Mouse (Mus musculus) hindbrain, embryonic 15.5 days (tissue): ENCODE measurements around the gene Gm28635. TPM values are rescaled to one million over a fixed set of nuclear protein-coding genes. Genes with fewer than 3 reads are reported as not detected.

ENCODE experiments used
- ATAC-seq: fragments of 200-750 bp; cut with Nextera tagmentation; 2 replicates; pipeline ENCODE4 v1.8.0; 2017; ENCODE audit warnings: low read depth, moderate number of reproducible peaks, moderate TSS enrichment; ENCODE audit not compliant: low FRiP score
- H3K27ac ChIP-seq: fragments of 300-500 bp; sonication (generic); replicated peaks from 2 replicates; pipeline ENCODE4 v1.5.1; 2015; ENCODE audit warnings: mild to moderate bottlenecking, inconsistent platforms
- H3K27me3 ChIP-seq: fragments of 300-500 bp; sonication (generic); 2 replicates; pipeline ENCODE4 v1.6.1; 2015; ENCODE audit warnings: control low read depth, inconsistent platforms
- H3K36me3 ChIP-seq: fragments of 300-500 bp; sonication (generic); 2 replicates; pipeline ENCODE4 v1.6.1; 2015; ENCODE audit warnings: control low read depth, inconsistent platforms
- H3K4me1 ChIP-seq: fragments of 300-500 bp; sonication (generic); replicated peaks from 2 replicates; pipeline ENCODE4 v1.6.1; 2015; ENCODE audit warnings: control low read depth, inconsistent platforms
- H3K4me2 ChIP-seq: fragments of 300-500 bp; sonication (generic); 2 replicates; pipeline ENCODE4 v1.6.1; 2015; ENCODE audit warnings: moderate library complexity, mild to moderate bottlenecking, inconsistent platforms
- H3K4me3 ChIP-seq: fragments of 300-500 bp; sonication (generic); 2 replicates; pipeline ENCODE4 v1.5.1; 2015; ENCODE audit warnings: mild to moderate bottlenecking, inconsistent platforms
- H3K9ac ChIP-seq: fragments of 300-500 bp; sonication (generic); 2 replicates; pipeline ENCODE4 v1.6.1; 2015; ENCODE audit warnings: inconsistent platforms
- H3K9me3 ChIP-seq: fragments of 300-500 bp; sonication (generic); 2 replicates; pipeline ENCODE4 v1.6.1; 2016; ENCODE audit warnings: control low read depth, inconsistent platforms
- WGBS: fragments of 180-500 bp; shearing (Covaris S2); methylation state at CpG from one replicate; pipeline ENCODE4 v1.1.7; 2015; 5-methylcytosine and 5-hydroxymethylcytosine counted together
- polyA plus RNA-seq: library from polyadenylated mRNA; unstranded; fragments of >200 nt; fragmentation: Nextera tagmentation; extraction: Ambion mirVana; gene quantifications from 2 replicates; pipeline ENCODE4 v1.2.1, GENCODE M21; 2015

The Gm28635 gene
- polyA plus RNA-seq: not detected in 2 replicates

DNA sequence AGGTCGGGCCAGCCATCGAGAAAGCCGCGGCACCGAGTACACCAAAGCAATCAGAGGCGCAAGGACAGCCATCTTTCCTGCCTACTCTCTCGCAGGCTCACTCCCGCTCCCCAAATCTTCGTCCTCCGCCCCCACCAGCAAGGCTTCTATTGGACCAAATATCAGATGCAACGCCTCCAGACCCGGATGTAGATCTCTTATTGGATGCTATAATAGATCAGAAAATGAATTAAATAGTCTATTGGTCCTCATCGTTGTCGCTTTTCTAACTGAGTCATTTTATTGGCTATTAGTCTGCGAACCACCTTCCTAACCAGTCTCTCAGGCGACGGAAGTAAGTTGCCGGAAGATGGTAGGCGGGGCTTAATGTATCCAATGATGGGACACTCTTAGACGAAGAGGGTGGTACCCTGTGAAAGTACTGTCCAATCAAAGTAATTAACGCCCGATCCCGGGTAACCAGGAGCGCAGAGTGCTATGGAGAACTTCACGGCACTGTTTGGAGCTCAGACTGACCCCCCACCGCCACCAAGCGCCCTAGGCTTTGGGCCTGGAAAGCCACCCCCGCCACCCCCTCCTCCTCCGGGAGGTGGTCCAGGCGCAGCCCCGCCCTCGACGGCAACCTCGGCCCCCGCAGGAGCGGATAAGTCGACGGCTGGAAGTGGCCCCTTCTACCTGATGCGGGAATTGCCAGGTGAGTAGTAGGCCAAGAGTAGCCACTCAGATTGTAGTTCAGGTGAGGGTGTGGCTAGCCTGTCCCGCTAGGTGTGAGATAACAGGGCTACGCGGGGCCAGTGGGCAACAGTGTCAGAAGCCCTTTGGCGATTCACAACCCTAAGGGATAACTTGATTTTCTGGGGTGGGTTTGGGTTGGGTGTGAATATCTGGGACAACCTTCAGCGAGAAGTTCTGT is at the start of gene Gm28635, which contains the start of gene Med19:
Gm28635 (minus strand) TSS at position 74 of the 913 bp plus-strand sequence.
Med19 (plus strand) TSS at position 435 of the 913 bp plus-strand sequence.
- H3K27me3 ChIP-seq: no peaks in the 10 kb centered on the region
- H3K36me3 ChIP-seq: peaks cover 28% of the 10 kb centered on the region
- peak within 1 kb of the TSS; percentile 97 for H3K4me3 ChIP-seq
- peak within 1 kb of the TSS; percentile 85 for H3K27ac ChIP-seq
- ATAC-seq: peak; percentile 100
- peak within 1 kb of the TSS; percentile 65 for H3K4me2 ChIP-seq
- no peaks in the 10 kb centered on the region for H3K9me3 ChIP-seq
- peak within 1 kb of the TSS; percentile 84 for H3K9ac ChIP-seq
- WGBS: under 1% methylated on average over 44 of the region's 44 CpGs
- H3K4me1 ChIP-seq: peaks cover 29% of the 10 kb centered on the region

DNA sequence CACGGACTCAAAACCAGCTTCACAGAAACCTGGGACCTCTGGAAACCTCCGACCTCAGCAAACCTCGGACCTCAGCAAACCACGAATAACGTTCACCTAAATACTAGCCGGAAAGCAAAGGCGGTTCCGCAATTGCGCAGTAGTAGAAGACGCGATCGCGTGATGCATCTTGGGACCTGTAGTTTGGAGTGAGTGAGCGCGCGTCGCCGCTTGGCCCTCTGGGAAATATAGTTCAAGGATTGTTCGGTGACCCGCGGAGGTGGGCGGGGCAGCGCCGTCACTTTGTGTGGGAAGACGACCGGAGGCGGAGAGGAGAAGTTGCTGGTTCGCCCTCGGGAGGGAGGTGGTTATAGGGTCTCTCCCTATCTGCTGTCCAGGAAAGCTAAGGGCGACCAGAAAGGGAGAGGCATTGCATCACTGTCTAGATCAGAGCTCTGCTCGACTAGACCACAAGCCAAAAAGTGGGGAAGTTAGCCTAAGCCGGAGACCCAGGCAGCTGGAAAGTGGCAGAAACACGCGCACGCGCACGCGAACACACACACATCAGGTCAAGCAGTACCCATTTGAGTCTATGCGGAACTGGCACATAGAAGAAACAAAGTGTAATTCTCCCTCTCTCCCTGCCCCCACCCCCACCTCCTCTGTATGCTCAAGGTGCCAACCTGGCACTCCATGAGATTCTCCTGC is 49.5 kb upstream of the Gm28635 start, which contains the start of gene Clp1:
Clp1 (minus strand) TSS at position 179 of the 687 bp plus-strand sequence.
- ATAC-seq: peak; percentile 95
- WGBS: under 1% methylated on average over 39 of the region's 39 CpGs
- H3K9me3 ChIP-seq: no peaks in the 10 kb centered on the region
- H3K9ac ChIP-seq: peak within 1 kb of the TSS; percentile 48
- H3K4me3 ChIP-seq: peak within 1 kb of the TSS; percentile 55
- H3K4me2 ChIP-seq: peak within 1 kb of the TSS; percentile 84
- no peaks in the 10 kb centered on the region for H3K27me3 ChIP-seq
- peak within 1 kb of the TSS; percentile 90 for H3K27ac ChIP-seq
- peaks cover 28% of the 10 kb centered on the region for H3K4me1 ChIP-seq
- peaks cover 14% of the 10 kb centered on the region; the same call in 1 of the 2 replicates for H3K36me3 ChIP-seq

DNA sequence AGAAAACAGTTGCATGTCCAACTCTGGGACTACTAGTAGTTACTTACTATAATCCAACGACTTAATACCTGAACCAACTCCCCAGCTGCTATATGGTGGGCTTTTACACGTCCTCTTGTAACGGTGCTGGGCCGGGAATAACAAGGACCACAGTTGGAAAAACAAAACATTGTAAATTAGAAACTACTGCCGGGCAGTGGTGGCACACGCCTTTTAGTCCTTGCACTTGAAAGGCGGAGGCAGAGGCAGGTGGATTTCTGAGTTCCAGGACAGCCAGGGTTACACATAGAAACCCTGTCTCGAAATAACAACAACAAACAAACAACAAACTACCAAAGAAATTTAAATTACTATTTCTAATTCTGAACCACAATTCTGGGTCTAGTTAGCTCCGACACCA is 48.9 kb upstream of the Gm28635 start:
- peak overlapping the region; percentile 46 for H3K9ac ChIP-seq
- peak overlapping the region; percentile 84 for H3K4me2 ChIP-seq
- peak overlapping the region; percentile 55 for H3K4me3 ChIP-seq
- H3K27me3 ChIP-seq: no peaks in the 10 kb centered on the region
- peaks cover 28% of the 10 kb centered on the region for H3K4me1 ChIP-seq
- peak; percentile 17; the same call in 1 of the 2 replicates for ATAC-seq
- no peaks in the 10 kb centered on the region for H3K9me3 ChIP-seq
- 3% methylated on average over 9 of the region's 9 CpGs for WGBS
- H3K36me3 ChIP-seq: peaks cover 19% of the 10 kb centered on the region
- H3K27ac ChIP-seq: peak overlapping the region; percentile 90

DNA sequence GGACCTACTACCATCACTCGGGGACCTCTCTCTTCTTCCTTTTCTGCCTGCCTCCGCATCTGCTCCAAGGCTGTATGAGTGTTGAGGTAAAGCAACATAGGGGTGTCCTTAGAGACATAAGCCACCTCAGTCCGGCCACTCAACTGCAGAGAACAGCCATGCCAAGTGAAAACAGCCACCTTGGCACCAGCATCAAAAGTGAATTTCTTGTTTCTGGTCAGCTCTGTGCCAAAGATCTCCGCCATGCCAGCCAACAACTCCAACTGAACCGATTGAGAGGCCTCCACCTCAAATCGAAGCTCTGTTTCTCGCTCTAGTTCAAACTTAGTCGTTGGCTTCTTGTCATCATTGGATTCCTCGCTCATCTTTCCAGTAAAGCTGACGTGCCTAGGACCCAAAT is 47.9 kb upstream of the Gm28635 start:
- Histone ChIP-seq H3K9me3 (no peaks in the 10 kb centered on the region), H3K4me1 (peaks cover 28% of the 10 kb centered on the region), H3K4me3 (peak overlapping the region; percentile 55; the same call in 1 of the 2 replicates), H3K36me3 (peaks cover 27% of the 10 kb centered on the region), H3K27ac (no peak overlapping the region), H3K27me3 (no peaks in the 10 kb centered on the region), H3K4me2 (peak overlapping the region; percentile 84), H3K9ac (no peak overlapping the region)
- no peak for ATAC-seq
- WGBS: 94% methylated on average over 10 of the region's 10 CpGs

DNA sequence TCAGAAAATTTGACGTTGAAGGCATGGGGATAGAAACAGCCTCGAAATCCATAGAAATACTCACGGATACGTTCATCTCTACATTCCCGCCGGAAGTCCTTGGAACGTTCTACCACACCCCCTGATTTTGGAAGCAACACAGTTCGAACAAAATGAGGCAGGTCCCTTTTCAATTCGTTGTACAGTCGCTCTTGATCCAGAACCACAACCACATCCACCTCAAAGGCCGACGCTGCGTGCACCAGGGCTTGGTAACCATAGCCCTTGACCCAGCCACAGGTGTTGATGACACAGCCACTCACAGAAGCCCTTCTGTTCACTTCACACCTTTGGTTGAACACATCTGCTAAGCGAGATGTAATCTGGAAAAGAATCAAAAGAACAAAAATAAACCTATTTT is 46.0 kb upstream of the Gm28635 start:
- H3K36me3 ChIP-seq: peaks cover 27% of the 10 kb centered on the region
- WGBS: 96% methylated on average over 14 of the region's 14 CpGs
- H3K4me2 ChIP-seq: no peak overlapping the region
- no peaks in the 10 kb centered on the region for H3K27me3 ChIP-seq
- H3K9ac ChIP-seq: no peak overlapping the region
- H3K9me3 ChIP-seq: no peaks in the 10 kb centered on the region
- no peak overlapping the region for H3K4me3 ChIP-seq
- H3K27ac ChIP-seq: no peak overlapping the region
- ATAC-seq: no peak
- peaks cover 28% of the 10 kb centered on the region for H3K4me1 ChIP-seq

DNA sequence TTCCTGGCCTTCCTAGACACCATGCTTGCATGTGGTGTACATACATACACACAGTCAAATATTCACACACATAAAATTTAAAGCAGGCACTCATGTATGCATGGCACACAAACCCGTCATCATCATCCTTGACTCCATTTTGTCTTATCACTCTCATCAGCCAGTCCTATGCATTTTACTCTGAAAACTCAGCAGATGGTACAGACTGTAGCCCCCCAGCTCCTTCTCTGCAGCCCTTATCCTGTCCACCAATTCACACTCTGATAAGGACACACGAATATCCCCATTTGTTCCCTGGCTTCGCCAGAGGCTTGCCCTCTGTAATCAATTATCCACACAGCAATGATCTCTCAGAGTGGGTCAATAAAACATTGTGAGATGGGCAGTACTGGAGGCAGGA is 43.3 kb upstream of the Gm28635 start:
- no peaks in the 10 kb centered on the region for H3K27me3 ChIP-seq
- 78% methylated on average over 3 of the region's 3 CpGs for WGBS
- no peak overlapping the region for H3K4me3 ChIP-seq
- no peaks in the 10 kb centered on the region for H3K9me3 ChIP-seq
- H3K27ac ChIP-seq: no peak overlapping the region
- no peak overlapping the region for H3K4me2 ChIP-seq
- H3K36me3 ChIP-seq: peaks cover 27% of the 10 kb centered on the region
- no peak overlapping the region for H3K9ac ChIP-seq
- peaks cover 28% of the 10 kb centered on the region for H3K4me1 ChIP-seq
- no peak for ATAC-seq

DNA sequence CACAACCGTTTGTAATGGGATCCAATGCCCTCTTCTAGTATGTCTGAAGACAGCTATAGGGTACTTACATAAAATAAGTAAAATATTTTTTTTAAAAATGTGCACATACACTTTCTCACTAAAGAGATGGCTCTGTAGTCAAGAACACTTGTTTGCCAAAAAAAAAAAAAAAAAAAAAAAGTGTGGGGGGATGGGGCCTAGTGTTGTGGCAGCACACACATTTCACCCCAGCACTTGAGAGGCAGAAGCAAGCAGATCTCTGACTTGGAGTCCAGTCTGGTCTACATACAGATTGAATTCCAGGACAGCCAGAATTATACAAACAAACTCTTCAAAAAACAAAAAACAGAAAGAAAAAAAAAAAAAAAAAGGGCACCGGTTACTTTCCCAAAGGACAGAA is 42.9 kb upstream of the Gm28635 start:
- H3K36me3 ChIP-seq: peaks cover 27% of the 10 kb centered on the region
- H3K4me3 ChIP-seq: no peak overlapping the region
- H3K9me3 ChIP-seq: no peaks in the 10 kb centered on the region
- ATAC-seq: no peak
- no peak overlapping the region for H3K9ac ChIP-seq
- WGBS: 96% methylated on average over 2 of the region's 2 CpGs
- peaks cover 23% of the 10 kb centered on the region for H3K4me1 ChIP-seq
- no peak overlapping the region for H3K4me2 ChIP-seq
- no peaks in the 10 kb centered on the region for H3K27me3 ChIP-seq
- H3K27ac ChIP-seq: no peak overlapping the region

DNA sequence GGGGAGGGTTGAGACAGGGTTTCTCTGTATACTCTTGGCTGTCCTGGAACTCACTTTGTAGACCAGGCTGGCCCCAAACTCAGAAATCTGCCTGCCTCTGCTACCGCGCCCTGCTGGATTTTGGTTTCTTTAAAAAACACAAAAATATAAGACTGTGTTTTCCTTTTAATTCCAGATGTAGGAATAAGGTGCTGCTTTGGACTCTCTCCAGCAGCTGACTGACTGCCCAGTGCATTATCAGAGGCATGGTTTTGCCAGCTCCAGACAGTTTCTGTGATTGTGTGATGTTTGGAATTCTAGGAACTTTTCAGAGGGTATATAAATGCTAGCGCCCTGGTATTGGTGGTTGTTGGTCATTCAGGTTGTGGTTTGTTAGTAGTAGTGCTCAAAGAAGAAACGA is 39.5 kb upstream of the Gm28635 start:
- Histone ChIP-seq H3K9ac (no peak overlapping the region), H3K4me3 (no peak overlapping the region), H3K27me3 (no peaks in the 10 kb centered on the region), H3K9me3 (no peaks in the 10 kb centered on the region), H3K4me2 (no peak overlapping the region), H3K4me1 (peaks cover 23% of the 10 kb centered on the region), H3K27ac (no peak overlapping the region), H3K36me3 (peaks cover 13% of the 10 kb centered on the region)
- no peak for ATAC-seq
- WGBS: 93% methylated on average over 4 of the region's 4 CpGs

DNA sequence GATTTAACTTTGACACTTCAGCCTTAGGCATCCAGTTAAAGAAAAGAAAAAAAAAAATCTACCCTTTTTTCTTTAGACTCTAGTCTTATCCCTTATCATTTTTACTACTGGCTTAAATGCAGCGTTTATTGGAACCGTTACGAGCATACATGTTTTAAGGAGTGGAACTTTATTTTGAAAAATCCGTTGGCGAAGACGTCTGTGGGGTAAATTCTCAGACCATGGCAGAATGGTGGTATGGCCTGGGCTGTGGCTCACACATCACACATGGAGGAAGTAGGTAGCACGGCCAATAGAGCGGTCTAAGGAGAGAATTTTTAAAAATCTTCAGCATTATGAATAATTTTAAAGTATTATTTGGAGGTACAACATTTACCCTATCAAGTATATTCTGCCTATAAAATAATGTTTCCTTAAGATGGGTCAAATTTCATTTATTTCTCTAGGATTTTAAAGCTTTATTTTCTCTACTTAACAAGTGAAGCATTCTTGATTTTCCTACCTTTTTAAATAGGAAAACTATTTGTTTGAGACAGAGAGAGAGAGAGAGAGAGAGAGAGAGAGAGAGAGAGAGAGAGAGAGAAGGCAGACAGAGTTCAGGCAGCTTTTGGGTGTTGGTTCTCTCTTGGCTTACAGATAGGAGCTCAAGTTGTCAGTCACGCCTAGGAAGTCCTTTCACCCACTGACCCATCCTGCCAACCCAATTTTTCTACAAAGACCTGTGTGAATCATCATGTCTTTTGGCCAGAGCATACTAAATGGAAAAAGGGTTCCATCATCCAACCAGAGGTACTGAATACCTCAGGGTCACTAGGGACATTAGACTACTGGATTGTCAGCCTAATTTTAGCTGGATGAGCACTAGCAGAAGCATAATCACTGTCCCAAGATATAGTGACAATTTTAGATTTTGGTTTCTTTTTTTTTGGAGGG is 38.8 kb upstream of the Gm28635 start:
- H3K27ac ChIP-seq: peak overlapping the region; percentile 94
- H3K4me1 ChIP-seq: peaks cover 27% of the 10 kb centered on the region
- WGBS: 38% methylated on average over 9 of the region's 9 CpGs
- no peak for ATAC-seq
- no peaks in the 10 kb centered on the region for H3K27me3 ChIP-seq
- H3K36me3 ChIP-seq: peaks cover 7% of the 10 kb centered on the region
- peak overlapping the region; percentile 93 for H3K4me3 ChIP-seq
- peak overlapping the region; percentile 96 for H3K4me2 ChIP-seq
- peak overlapping the region; percentile 58 for H3K9ac ChIP-seq
- H3K9me3 ChIP-seq: no peaks in the 10 kb centered on the region

DNA sequence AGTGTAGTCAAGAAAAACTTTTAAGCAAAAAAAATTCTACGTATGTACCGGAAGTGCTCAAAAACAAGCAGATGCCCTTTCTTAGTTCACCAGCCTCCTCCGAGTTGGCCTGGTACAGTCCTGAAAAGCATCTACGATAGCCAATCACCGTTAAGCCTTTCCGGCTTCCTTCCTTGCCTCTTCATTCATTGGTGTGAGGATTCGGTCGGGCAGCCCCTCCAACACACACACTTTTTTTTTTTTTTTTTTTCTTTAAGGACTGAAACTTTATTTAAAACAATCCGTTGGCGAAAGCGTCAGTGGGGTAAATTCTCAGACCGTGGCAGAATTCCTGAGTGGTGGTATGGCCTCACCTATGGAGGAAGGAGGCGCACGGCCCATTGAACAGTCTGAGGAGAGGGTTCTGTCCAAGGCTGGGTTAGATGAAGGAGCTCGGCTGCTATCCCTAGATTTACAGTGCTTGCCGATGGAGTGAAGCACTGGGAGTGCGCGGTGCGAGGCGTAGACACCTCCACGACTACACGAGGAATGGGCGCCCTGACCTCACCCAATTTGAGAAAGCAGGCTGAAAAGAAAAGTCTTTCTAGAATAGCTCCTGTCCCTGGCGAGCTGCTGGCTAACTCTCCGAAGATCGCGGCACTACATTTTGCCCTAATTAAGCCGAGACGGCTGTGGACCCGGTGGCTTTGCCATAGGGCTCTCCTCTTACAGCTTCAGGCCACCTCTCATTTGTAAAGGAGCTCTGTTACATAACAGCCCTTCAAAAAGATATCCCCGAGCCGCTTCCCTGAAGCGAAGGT is 37.9 kb upstream of the Gm28635 start:
- Histone ChIP-seq H3K4me1 (peaks cover 27% of the 10 kb centered on the region), H3K4me2 (peak overlapping the region; percentile 96), H3K27me3 (no peaks in the 10 kb centered on the region), H3K36me3 (peaks cover 3% of the 10 kb centered on the region), H3K9me3 (no peaks in the 10 kb centered on the region), H3K9ac (peak overlapping the region; percentile 58), H3K27ac (peak overlapping the region; percentile 94), H3K4me3 (peak overlapping the region; percentile 93)
- WGBS: under 1% methylated on average over 33 of the region's 33 CpGs
- ATAC-seq: peak; percentile 95
